Mouse (Mus musculus): Measurements from ENCODE around the gene Ano3.
"Not testable (repeated sequence)": the region's sequence is repeated elsewhere in the genome, so short reads cannot be mapped to it uniquely, and the experiment has no call there.

Gene Ano3

DNA sequence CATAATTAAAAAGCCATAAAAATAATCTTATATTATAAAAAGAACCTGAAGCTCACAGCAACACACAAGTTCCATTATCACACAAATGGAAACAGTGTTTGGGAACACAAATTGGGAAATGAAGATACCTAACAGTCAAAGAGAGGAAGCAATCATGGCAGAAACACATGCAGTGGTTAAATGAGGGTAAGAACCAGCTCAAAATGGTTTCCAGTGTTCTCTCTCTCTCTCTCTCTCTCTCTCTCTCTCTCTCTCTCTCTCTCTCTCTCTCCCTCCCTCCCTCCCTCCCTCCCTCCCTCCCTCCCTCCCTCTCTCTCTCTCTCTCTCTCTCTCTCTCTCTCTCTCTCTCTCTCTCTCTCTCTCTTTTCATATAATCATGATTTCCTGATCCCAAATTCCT, at the start of gene Ano3:
Gene Ano3, minus strand, starts transcription at position 101 of the 400 bp plus-strand sequence.
- not testable (repeated sequence) for DNase-seq (ENCODE audit: low spot score in 2 of 2)

GRCm38 (mm10) chr2:110990071-110990470, 39.3 kb upstream of the Ano3 start:
- no peak for DNase-seq (ENCODE audit: low spot score in 2 of 2)

DNA sequence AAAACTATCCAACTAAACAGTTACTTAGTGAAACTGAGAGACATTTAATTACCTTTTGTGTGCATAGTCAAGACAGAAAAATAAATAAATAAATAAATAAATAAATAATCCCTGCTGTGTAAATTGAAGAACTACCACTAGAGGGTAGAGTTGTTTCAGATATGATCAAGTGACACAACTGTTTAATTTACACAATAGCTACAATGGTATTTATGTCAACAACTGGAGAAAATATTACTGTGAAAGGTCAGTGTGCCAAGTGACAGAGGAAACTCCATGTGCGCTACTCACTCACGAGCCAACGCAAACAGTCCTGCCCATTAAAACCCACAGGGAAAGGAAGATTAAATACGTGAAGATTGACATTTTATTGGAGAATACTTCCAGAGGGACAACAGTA, 38.8 kb upstream of the Ano3 start:
- DNase-seq (ENCODE audit: low spot score in 2 of 2) = no peak

- no peak for DNase-seq (ENCODE audit: low spot score in 2 of 2)
Observed at GRCm38 (mm10) chr2:110985853-110986271, 35.1 kb upstream of the Ano3 start.

DNA sequence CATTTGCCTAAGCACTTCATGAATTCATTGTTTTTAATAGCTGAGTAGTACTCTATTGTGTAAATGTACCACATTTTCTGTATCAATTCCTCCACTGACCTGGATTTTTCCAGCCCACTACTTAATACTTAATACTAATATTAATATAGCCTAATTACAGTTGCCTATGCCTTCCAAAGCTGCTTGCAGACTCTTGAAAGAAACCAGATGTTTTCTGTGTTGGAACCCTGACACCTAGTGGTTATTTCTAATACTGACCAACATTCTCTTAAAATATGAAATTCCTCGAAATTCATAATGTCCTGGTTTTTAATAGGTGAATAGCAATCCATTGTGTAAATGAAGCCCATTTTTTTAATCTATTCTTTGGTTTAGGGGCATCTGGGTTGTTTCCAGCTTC, 31.0 kb upstream of the Ano3 start:
- DNase-seq (ENCODE audit: low spot score in 2 of 2) = no peak

- DNase-seq (ENCODE audit: low spot score in 2 of 2) = no peak
Observed at GRCm38 (mm10) chr2:110979610-110980009, 28.9 kb upstream of the Ano3 start.

GRCm38 (mm10) chr2:110976871-110977270, 26.1 kb upstream of the Ano3 start:
- DNase-seq (ENCODE audit: low spot score in 2 of 2) = no peak

DNA sequence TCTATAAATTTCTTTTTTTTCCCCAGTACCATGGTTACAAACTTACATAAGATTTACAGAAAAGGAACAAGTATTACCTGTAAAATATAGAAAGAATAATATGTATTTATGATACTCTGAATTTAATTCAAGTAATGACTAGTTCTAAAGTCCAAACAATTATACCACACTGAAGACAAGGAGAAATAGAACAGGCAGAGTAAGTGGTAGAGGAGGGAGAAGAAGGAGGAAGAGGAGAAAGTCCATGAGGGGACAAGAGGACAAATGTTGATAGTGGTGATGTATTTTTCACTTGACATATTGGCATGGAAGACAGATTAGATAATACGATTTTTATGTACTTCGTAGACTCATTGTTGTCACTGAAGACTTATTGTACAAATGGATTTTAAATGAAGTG, 19.4 kb upstream of the Ano3 start:
- no peak for DNase-seq (ENCODE audit: low spot score in 2 of 2)

DNA sequence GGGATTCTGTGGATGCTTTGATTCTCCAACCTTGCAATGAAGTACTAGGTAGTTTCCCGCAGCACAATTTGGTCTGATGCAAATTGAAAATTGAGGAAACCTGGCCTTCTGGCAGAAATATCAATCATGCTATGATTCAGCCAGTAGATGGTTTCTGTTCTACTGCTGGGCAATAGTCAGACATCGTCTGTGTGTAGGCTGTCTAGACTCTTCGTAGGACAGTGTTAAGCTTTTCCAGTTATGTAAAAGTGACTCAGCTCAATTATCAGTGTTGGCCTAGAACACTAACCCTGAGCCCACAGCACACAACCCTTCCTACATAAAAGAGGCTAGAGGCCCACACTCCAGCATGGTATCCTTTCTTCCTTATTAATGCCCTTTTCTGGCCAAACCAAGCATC, 14.7 kb upstream of the Ano3 start:
- DNase-seq (ENCODE audit: low spot score in 2 of 2) = no peak

GRCm38 (mm10) chr2:110950432-110950803, 305 bp downstream of the Ano3 start:
- DNase-seq (ENCODE audit: low spot score in 2 of 2) = no peak

DNA sequence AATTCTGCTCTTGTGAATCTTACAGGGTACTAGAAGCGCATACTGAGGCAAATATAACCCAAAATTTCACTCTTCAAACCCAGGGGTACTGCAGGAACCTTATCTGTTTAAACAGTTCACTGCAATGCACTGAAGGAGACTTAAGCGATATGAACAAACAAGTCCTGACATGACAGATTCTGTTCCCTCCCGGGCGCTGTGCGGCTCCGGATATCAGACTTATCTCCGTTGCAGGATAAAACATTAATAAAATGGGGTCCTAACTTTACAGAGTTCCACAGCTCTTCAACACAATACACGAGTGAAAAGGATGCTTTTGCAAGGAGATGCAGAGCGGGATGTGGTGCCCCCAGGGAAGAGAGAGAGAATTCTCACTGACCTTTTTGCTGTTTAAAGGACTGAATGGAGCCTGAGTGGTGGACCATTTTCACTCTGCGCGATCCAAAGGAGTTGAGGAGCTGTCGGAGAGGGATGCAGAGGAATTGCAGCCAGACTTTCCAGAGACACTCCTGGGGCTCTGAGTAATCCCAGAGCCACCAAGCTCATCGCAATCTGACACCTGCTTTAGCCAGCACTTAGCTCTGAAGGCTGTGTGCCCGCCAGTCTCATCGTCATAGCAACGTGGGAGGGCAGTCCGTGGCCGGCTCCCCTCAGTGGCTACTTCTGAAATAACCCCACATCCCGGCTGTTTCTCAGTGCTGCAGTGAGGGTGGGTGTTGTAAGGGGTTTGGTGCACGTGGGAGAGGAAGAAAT, 868 bp downstream of the Ano3 start:
- no peak for DNase-seq (ENCODE audit: low spot score in 2 of 2)

DNA sequence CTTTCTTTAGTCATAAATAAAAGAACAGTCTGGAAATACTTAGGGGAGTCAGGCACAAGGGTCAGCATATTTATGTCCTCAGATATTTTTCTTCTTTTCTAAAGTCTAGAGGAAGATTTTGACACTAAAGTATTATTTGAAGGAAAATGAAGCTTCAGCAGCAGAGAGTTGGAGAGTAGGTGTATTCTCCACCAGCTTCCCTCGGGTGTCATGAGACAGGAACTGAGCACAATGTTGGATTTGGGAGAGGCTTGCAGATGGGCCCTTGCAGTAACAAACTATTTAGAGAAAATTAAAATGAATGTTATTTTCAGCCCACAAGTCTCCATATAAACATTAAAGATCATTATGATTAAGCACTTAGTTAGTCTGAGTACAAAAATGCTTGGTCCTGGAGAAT, 5.6 kb downstream of the Ano3 start:
- DNase-seq (ENCODE audit: low spot score in 2 of 2) = no peak

DNA sequence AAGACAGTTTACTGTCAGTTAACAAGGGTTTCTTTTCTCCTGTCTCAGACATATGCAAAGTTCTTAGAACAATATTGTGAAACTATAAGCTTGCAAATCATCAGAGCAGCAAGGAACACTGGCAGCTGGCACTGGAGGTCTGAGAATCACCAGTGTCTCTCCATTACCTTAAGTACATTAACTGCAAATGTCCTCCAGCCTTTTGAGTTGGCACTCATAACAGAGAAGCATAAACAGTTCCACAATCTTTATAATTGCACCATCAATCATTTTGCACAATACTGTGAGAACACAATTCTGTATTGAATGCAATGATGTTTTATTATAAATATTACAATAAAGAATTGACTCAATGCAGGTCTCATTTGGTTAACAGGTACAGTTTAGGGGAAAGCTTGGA, 15.0 kb downstream of the Ano3 start:
- no peak for DNase-seq (ENCODE audit: low spot score in 2 of 2)

GRCm38 (mm10) chr2:110929126-110929525, 21.6 kb downstream of the Ano3 start:
- DNase-seq (ENCODE audit: low spot score in 2 of 2) = no peak

- no peak for DNase-seq (ENCODE audit: low spot score in 2 of 2)
Observed at GRCm38 (mm10) chr2:110909506-110909905, 41.2 kb downstream of the Ano3 start.

- no peak for DNase-seq (ENCODE audit: low spot score in 2 of 2)
Observed at GRCm38 (mm10) chr2:110906473-110906872, 44.2 kb downstream of the Ano3 start.

- DNase-seq (ENCODE audit: low spot score in 2 of 2) = no peak
Observed at GRCm38 (mm10) chr2:110896477-110897270, 54.0 kb downstream of the Ano3 start.

DNA sequence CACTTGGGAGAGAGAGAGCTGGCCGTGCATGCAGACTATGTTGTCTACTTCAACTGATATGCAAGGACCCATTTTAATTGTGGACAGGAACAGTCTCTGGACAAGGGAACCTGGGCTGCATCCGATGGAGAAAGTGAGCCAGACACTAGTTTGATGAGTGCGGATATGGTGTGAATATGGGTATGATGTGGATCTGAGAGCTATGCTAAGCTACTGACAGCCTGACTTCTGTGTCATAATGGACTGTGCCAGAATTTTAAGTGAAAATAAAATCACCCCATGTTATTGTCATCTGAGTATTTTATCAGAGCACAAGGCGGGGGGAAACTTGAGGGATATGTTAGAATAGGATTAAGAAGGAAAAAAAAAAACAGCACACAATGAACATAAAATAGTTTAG, 79.1 kb downstream of the Ano3 start:
- no peak for DNase-seq (ENCODE audit: low spot score in 2 of 2)

DNA sequence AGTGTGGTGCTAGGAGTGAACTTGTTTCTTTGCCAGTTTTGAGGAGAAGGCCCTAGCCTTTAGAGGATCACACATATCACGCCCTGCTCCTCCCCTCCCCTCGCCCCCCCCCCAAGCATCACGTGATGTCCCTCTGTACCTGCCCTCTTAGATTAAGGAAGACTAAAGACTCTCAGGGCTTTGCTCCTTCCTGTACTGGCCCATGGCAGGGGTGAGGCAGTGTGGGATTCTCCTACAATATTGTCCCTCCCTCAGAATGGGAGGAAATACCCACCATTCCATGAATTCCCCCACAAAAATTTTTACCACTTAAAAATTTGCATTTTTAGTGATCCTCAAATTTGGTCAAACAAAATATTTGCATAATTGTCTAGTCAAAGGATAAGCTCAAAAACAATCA, 85.1 kb downstream of the Ano3 start:
- DNase-seq (ENCODE audit: low spot score in 2 of 2) = no peak

- DNase-seq (ENCODE audit: low spot score in 2 of 2) = no peak
Observed at GRCm38 (mm10) chr2:110863376-110863775, 87.3 kb downstream of the Ano3 start.

- no peak for DNase-seq (ENCODE audit: low spot score in 2 of 2)
Observed at GRCm38 (mm10) chr2:110839559-110840243, 111.0 kb downstream of the Ano3 start.

- no peak for DNase-seq (ENCODE audit: low spot score in 2 of 2)
Observed at GRCm38 (mm10) chr2:110816189-110816588, 134.5 kb downstream of the Ano3 start.

- no peak for DNase-seq (ENCODE audit: low spot score in 2 of 2)
Observed at GRCm38 (mm10) chr2:110814964-110815363, 135.8 kb downstream of the Ano3 start.

Data from spleen, postnatal 4 days (tissue).